Mouse (Mus musculus): ENCODE measurements at regions not wholly inside any gene's neighbourhood (a gene's known extent, or its start where the extent isn't known, plus 50 kb on each side); places are given as distances from the start of the nearest gene placed in this dataset.

- TF ChIP-seq CTCF (IDR thresholded peaks at IDR 0.05; ENCODE audit: low read depth) (no peak), EP300 (optimal IDR thresholded peaks at IDR 0.05) (no peak)
Observed at GRCm38 (mm10) chr2:11853210-11853973, 75.7 kb downstream of the Ankrd16 start.
